Comparison of ENCODE assay signal across 8 mouse cellular contexts in the genomic region with DNA sequence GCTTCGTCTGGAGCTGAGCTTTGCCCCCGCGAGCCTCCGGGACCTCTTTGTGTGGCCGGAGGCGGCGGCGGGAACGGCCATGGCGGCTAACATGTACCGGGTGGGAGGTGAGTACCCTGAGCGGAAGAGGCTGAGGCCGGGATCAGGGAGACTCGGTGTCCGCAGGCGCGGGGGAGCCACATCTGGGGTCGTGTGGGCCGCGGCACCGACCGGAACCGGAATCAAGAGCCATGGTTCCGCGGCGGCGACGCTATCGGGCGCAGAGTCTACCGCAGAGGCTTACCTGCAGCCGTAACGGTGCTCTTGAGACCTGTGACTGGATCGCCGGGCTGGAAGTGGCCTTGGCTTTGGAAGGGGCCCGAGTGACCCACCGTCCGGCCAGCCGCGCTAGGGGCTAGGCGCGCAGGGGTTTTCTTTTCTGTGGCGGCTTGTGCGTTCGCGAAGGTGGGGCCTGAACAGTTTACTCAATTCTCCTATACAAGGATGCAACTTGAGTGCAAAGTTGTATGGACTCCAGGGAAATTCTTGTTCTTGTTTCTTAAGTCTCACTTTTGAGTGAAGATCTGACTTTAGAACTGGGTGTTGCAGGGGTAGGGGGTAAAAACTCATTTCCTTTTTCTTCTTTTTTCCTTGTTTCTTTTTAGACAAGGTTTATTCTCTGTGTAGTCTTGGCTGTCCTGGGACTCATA. TPM values are rescaled to one million over a fixed set of nuclear protein-coding genes. Genes with fewer than 3 reads are reported as not detected.
DNase-seq lines count a peak whose midpoint lies in the region; ATAC-seq lines count a peak whose summit lies in the region.

No protein-coding gene starts in this region.

- WGBS in heart, embryonic 15.5 days, result under 1% methylated on average over 46 of the region's 46 CpGs
- under 1% methylated on average over 46 of the region's 46 CpGs for WGBS in limb, embryonic 12.5 days
- under 1% methylated on average over 46 of the region's 46 CpGs for WGBS in midbrain, embryonic 13.5 days

- peak overlapping the region; percentile 91 for H3K4me3 ChIP-seq in heart, embryonic 15.5 days
- peak overlapping the region; percentile 74 for H3K4me3 ChIP-seq in limb, embryonic 12.5 days (replicated peaks)
- H3K4me3 ChIP-seq in midbrain, embryonic 13.5 days (replicated peaks), result peak overlapping the region; percentile 98

- H3K9me3 ChIP-seq in heart, embryonic 15.5 days (replicated peaks), result no peaks in the 10 kb centered on the region
- no peaks in the 10 kb centered on the region for H3K9me3 ChIP-seq in limb, embryonic 12.5 days
- H3K9me3 ChIP-seq in midbrain, embryonic 13.5 days, result no peaks in the 10 kb centered on the region

- peak; percentile 54 to 59 for DNase-seq in right cerebral cortex, adult 2 months (ENCODE audit: low spot score in 2 of 2)
- DNase-seq in right cerebral cortex, postnatal 36 days (ENCODE audit: low spot score in 2 of 2), result no peak
- DNase-seq in brain, adult 2 months (ENCODE audit: low read depth, low spot score), result peak; percentile 73
- no peak for DNase-seq in gastrocnemius, postnatal 10 days
- no peak for DNase-seq in cerebellum, adult 8-10 months

- H3K27me3 ChIP-seq in heart, embryonic 15.5 days, result no peaks in the 10 kb centered on the region
- no peaks in the 10 kb centered on the region for H3K27me3 ChIP-seq in limb, embryonic 12.5 days
- no peaks in the 10 kb centered on the region for H3K27me3 ChIP-seq in midbrain, embryonic 13.5 days

- peaks cover 39% of the 10 kb centered on the region for H3K36me3 ChIP-seq in heart, embryonic 15.5 days
- H3K36me3 ChIP-seq in limb, embryonic 12.5 days, result peaks cover 70% of the 10 kb centered on the region
- H3K36me3 ChIP-seq in midbrain, embryonic 13.5 days, result peaks cover 40% of the 10 kb centered on the region

- H3K4me1 ChIP-seq in heart, embryonic 15.5 days (replicated peaks), result peaks cover 38% of the 10 kb centered on the region
- H3K4me1 ChIP-seq in limb, embryonic 12.5 days (replicated peaks), result peaks cover 34% of the 10 kb centered on the region
- peaks cover 38% of the 10 kb centered on the region for H3K4me1 ChIP-seq in midbrain, embryonic 13.5 days (replicated peaks)

- peak overlapping the region; percentile 67 for H3K4me2 ChIP-seq in heart, embryonic 15.5 days
- H3K4me2 ChIP-seq in limb, embryonic 12.5 days, result peak overlapping the region; percentile 66
- peak overlapping the region; percentile 72 for H3K4me2 ChIP-seq in midbrain, embryonic 13.5 days (replicated peaks)

- peak; percentile 68 for ATAC-seq in heart, embryonic 15.5 days (replicated peaks; ENCODE audit: insufficient number of reproducible peaks, insufficient read depth, low FRiP score, low read depth)
- ATAC-seq in limb, embryonic 12.5 days (ENCODE audit: insufficient number of reproducible peaks, insufficient read depth, low FRiP score, low TSS enrichment, low read depth), result peak; percentile 39
- ATAC-seq in midbrain, embryonic 13.5 days, result peak; percentile 60

- peak overlapping the region; percentile 94 for H3K27ac ChIP-seq in heart, embryonic 15.5 days
- peak overlapping the region; percentile 99 for H3K27ac ChIP-seq in limb, embryonic 12.5 days
- peak overlapping the region; percentile 98 for H3K27ac ChIP-seq in midbrain, embryonic 13.5 days

- H3K9ac ChIP-seq in heart, embryonic 15.5 days, result peak overlapping the region; percentile 91
- H3K9ac ChIP-seq in limb, embryonic 12.5 days (replicated peaks), result peak overlapping the region; percentile 98
- H3K9ac ChIP-seq in midbrain, embryonic 13.5 days (replicated peaks), result peak overlapping the region; percentile 99

RNA-seq across cellular contexts. Expression of a gene that starts 0.7 kb away (rescaled TPM):
- polyA plus RNA-seq in heart, embryonic 15.5 days (2015; fragmentation: Nextera tagmentation; extraction: Ambion mirVana), result 74.2 and 99.5 TPM in 2 replicates
- polyA plus RNA-seq in limb, embryonic 12.5 days (2016; fragmentation: Nextera tagmentation; extraction: Ambion mirVana), result 227 and 231 TPM in 2 replicates
- polyA plus RNA-seq in midbrain, embryonic 13.5 days (2015; fragmentation: Nextera tagmentation; extraction: Ambion mirVana), result 149 and 153 TPM in 2 replicates
- total RNA-seq in gastrocnemius, postnatal 10 days (2021), result 10 to 100 TPM; 37.7 to 49.7 TPM

RNA-seq across cellular contexts. Expression of a gene that starts 11.2 kb away (rescaled TPM):
- polyA plus RNA-seq in heart, embryonic 15.5 days (2015; fragmentation: Nextera tagmentation; extraction: Ambion mirVana), result 13.7 and 19.4 TPM in 2 replicates
- polyA plus RNA-seq in limb, embryonic 12.5 days (2016; fragmentation: Nextera tagmentation; extraction: Ambion mirVana), result 37.9 and 39.7 TPM in 2 replicates
- polyA plus RNA-seq in midbrain, embryonic 13.5 days (2015; fragmentation: Nextera tagmentation; extraction: Ambion mirVana), result 32.4 and 32.6 TPM in 2 replicates
- 10 to 100 TPM in 1 of 2 experiments, 1 to 10 TPM in 1; 9.1 to 11.2 TPM for total RNA-seq in gastrocnemius, postnatal 10 days (2021)

RNA-seq across cellular contexts. Expression of a gene that starts 13.1 kb away (rescaled TPM):
- 12.7 and 21.9 TPM in 2 replicates for polyA plus RNA-seq in heart, embryonic 15.5 days (2015; fragmentation: Nextera tagmentation; extraction: Ambion mirVana)
- 34.6 and 34.9 TPM in 2 replicates for polyA plus RNA-seq in limb, embryonic 12.5 days (2016; fragmentation: Nextera tagmentation; extraction: Ambion mirVana)
- 8.7 and 9.2 TPM in 2 replicates for polyA plus RNA-seq in midbrain, embryonic 13.5 days (2015; fragmentation: Nextera tagmentation; extraction: Ambion mirVana)
- 10 to 100 TPM; 11.7 to 15.9 TPM for total RNA-seq in gastrocnemius, postnatal 10 days (2021)

RNA-seq across cellular contexts. Expression of a gene that starts 13.3 kb away (rescaled TPM):
- 1.9 and 2.3 TPM in 2 replicates for polyA plus RNA-seq in heart, embryonic 15.5 days (2015; fragmentation: Nextera tagmentation; extraction: Ambion mirVana)
- 2.4 and 2.6 TPM in 2 replicates for polyA plus RNA-seq in limb, embryonic 12.5 days (2016; fragmentation: Nextera tagmentation; extraction: Ambion mirVana)
- 1.9 and 2.4 TPM in 2 replicates for polyA plus RNA-seq in midbrain, embryonic 13.5 days (2015; fragmentation: Nextera tagmentation; extraction: Ambion mirVana)
- total RNA-seq in gastrocnemius, postnatal 10 days (2021), result 1 to 10 TPM; 4.2 to 5.6 TPM

RNA-seq across cellular contexts. Expression of a gene that starts 22.2 kb away (rescaled TPM):
- 33.3 and 38.1 TPM in 2 replicates for polyA plus RNA-seq in heart, embryonic 15.5 days (2015; fragmentation: Nextera tagmentation; extraction: Ambion mirVana)
- polyA plus RNA-seq in limb, embryonic 12.5 days (2016; fragmentation: Nextera tagmentation; extraction: Ambion mirVana), result 53.5 and 53.6 TPM in 2 replicates
- polyA plus RNA-seq in midbrain, embryonic 13.5 days (2015; fragmentation: Nextera tagmentation; extraction: Ambion mirVana), result 82.2 and 89.5 TPM in 2 replicates
- total RNA-seq in gastrocnemius, postnatal 10 days (2021), result 10 to 100 TPM; 23.4 to 27.6 TPM

Comparison
In these comparisons a context has a peak if more than half of its experiments do, and no peak if none do; other contexts are left out.
1. DNase-seq: peak in right cerebral cortex, adult 2 months (2 of 2) and brain, adult 2 months (single experiment); none in right cerebral cortex, postnatal 36 days (0 of 2), gastrocnemius, postnatal 10 days (single experiment) and cerebellum, adult 8-10 months (single experiment).
2. Peak in every context shown above with its lines, with median percentiles within 50 percentile points of each other: ATAC-seq, H3K27ac ChIP-seq, H3K4me2 ChIP-seq, H3K4me3 ChIP-seq and H3K9ac ChIP-seq.